Mouse (Mus musculus) thymus, adult 18-20 months (tissue): ENCODE data around the gene 1700102P08Rik.

Source experiments
- DNase-seq, 2 experiments: peaks; one replicate each; pipeline ENCODE4 v3.0.0; 2022; ENCODE audit warnings: mixed read lengths in 2 of 2

The 1700102P08Rik gene

DNA sequence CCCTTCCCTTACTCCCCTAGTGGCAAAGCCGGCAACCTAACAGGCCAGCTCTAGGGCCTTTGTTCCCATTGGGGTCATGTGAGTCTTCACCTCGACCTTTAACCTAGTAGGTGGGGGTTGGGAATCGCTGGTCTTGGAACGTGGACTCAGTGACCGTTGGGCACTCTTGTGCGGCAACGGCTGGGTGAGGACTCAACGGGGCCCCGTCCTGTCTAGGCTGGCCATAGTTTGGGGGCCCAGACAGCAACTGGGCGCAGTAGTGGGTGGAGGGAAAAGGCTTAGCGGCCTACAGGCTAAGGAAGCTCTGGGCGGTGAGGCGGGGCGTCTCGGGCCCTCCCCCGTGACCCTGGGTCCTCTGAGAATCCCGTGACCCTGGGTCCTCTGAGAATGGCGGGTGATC is at the start of gene 1700102P08Rik:
TSS of gene 1700102P08Rik (plus strand) at position 130 of the 400 bp plus-strand sequence.
- DNase-seq: no peak

DNA sequence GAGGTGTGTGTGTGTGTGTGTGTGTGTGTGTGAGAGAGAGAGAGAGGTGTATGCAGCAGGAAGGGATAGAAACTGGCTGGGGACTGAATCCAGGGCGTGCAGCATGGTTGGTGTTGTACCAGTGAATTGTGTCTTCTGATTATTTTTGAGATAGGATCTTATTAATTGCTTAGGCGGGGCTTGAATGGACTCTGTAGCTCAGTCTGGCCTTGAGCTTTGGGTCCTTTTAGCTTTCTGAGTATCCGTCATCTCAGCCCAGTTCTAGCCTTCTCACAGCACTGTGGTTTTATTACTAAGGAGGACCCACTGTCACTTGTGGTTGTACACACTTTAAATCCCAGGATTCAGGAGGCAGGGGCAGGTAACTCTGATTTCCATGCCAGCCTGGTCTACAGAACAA is 49.3 kb upstream of the 1700102P08Rik start:
- DNase-seq: no peak

DNA sequence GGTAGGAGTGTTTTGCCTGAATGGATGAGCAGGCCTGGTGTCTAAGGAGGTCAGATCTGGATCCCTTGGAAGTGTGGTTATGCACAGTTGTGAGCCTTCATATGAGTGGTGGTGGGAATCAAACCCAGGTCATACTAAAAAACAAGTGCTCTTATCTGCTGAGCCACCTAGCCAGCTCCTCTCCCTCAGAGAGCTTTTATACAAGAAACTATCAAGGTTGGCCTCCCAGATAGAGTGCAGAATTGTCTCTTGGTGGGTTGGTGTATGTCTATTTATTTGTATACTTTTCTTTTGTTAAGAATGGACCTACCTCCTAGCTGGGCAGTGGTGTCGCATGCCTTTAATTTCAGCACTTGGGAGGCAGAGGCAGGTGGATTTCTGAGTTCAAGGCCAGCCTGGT is 48.8 kb upstream of the 1700102P08Rik start:
- no peak for DNase-seq

DNA sequence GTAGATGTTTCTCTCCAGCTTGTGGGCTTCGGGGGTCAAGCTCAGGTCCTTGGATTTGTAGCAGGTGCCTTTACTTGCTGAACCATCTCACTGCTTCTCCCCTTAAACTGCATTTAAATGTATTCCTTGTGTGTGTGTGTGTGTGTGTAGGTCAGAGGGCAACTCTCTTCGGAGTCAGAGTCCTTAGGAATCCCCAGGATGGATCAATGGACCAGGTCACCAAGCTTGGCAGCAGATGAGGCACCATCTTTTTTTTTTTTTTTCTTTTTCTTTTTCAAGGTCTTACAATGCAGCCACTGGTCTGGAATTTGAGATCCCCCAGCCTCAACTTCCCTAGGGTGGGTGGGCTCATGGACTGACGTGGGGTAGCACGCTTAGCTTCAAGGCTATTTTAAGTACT is 48.1 kb upstream of the 1700102P08Rik start:
- no peak for DNase-seq

DNA sequence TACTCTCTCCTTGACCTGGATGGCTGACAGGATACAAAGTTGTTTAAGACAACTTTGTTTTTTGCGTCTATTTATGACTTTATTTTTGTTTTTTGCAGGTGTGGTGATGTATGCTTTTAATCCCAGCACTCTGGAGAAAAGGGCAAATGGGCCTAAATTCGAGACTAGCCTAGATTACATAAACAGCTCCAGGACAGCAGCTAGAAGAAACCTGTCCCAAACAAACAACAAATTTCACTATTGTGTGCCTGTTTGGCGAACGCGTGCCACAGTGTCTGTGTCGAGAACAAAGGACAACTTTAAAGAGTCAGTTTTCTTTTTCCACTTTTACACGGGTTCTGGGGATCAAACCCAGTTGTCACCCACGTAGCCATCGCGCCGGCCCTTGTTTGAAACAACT is 45.6 kb upstream of the 1700102P08Rik start:
- DNase-seq: no peak

DNA sequence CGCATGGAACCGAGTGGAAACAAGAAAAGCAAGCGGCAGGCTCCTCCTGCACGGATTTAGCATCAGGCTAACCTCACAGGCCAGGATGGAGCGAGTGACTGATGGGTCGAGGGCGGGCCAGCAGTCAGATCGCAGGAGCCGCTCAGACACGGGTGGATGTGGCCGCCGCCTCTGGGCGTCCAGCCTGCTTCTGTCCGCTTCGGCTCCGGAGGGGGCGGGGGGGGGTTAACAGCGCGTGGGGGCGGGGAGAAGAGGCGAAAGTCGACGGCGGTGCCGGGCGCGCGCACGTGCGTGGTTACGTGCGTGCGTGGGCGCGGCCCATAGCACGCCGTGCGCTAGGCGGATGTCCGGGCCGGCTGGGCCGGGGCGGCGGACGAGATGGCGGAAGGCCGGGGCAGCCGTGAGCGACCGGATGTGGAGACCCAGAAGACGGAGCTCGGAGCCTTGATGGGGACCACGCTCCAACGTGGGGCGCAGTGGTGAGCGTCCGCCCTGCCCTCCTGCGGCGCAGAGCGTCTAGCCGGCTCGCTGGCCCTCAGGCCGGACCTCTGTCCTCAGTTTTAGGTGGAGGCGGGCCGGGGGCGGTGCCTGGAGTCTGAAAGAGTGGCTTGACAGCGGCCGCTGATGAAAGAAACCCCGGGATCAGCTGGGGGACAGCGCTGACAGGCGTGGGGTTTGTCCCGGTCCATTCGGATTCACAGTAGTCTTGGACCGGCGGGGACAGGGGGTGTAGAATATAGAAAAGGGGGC is 44.9 kb upstream of the 1700102P08Rik start, which contains the start of gene Usp4:
TSS of gene Usp4 (plus strand) at position 314 of the 750 bp plus-strand sequence.
- DNase-seq: peak; percentile 72 to 79

DNA sequence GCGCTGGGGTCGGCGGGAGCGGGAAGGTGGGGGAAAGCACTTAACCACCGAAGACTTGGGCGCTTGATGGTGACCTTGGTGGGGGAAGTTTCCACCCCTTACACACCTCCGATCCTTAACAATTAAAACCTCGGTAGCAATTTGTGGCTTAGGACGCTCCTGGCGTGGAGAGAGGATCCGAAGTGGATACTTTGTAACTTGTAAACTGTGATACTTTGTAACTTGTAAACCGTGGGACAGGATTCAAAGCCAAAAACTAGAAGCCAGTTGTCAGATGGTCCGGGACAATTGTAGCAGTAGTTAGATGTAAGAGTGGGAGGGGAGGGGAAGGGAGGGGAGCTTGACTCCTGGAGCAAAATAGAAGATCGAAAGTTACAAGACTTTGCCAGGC is 44.3 kb upstream of the 1700102P08Rik start:
- no peak for DNase-seq

DNA sequence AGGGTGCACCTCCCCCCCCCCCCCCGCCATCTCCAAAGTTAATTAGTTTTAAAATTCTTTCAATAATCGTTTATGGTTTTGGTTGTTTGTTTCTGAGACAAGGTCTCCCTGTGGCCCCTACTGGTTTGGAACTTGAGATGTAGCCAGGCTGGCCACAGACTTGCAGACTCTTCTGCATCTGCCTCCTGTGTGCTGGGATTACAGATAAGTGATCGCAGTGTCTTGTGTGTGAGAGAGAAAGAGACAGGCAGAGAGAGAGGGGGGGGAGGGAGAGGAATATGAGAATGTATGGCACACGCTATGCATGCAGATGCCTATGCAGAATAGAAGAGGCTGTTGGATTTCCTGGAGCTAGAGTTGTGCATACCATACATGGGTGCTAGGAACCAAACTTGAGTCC is 42.9 kb upstream of the 1700102P08Rik start:
- DNase-seq: no peak

DNA sequence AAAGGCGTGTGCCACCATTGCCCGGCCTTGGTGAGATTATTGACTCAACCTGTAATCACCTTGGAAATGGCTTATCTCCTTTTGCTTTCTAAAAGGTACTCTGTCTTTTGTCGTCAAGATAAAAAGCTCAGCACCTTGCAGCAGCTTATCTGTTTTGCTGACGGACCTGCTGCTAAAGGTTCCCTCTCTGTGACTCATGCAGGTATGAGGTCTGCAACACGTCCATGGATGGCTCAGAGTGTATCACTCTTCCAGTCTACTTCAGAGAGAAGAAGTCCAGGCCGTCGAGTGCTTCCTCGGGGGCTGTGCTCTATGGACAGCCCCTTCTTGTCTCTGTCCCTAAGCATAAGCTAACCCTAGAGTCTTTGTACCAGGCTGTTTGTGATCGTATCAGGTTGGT is 14.4 kb upstream of the 1700102P08Rik start:
- DNase-seq: no peak

DNA sequence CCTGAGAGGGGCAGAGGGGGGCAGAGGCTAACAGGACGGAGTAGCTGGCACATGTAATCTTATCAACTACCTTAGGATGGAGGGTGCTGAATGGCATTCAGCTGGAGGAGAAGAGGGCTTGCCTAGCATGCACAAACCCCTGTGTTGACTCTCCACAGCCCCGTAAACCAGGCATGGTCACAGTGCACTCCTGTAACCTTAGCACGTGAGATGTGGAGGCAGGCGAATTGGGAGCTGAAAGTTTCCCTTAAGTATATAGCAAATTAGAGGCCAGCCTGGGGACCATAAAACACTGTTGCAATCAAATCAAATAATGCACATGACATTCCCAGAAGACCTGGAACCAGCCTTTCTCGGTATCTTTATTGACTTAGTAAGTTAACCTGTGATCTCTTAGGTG is 13.9 kb upstream of the 1700102P08Rik start:
- no peak for DNase-seq

DNA sequence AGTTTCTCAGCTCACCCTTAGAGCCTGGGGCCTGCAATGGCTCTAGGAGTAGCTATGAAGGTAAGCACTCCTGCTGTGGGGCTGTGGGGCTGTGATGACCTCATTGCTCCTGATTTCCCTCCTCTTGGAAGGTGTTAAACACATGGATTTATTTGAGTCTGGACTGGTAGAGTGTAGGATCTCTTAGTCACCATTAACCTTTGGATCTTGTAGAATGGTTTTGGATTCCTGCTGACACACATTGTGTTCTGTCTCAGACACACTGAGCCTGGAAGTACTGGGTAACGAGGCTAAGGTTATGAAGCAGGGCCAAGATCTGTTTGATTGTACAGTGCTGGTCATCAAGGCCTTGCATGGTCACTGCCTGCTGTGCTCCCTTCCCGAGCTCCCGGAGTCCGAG is 13.3 kb upstream of the 1700102P08Rik start:
- DNase-seq: no peak

DNA sequence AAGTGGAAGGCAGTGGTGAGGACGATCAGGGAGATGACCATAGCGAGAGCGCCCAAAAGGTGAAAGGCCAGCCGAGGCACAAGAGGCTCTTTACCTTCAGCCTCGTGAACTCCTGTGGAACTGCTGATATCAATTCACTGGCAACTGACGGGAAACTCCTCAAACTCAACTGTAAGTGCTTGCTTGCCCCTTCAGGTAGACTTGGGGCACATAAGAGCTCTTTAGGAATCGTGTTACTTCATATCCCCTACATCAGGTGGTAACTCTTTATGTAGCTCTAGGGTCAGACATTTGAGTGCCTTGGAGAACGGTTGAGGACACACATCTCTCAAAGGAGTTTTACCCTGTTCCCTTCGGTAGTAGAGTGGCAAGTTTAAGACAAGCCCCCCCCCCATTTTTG is 11.2 kb upstream of the 1700102P08Rik start:
- DNase-seq: no peak

DNA sequence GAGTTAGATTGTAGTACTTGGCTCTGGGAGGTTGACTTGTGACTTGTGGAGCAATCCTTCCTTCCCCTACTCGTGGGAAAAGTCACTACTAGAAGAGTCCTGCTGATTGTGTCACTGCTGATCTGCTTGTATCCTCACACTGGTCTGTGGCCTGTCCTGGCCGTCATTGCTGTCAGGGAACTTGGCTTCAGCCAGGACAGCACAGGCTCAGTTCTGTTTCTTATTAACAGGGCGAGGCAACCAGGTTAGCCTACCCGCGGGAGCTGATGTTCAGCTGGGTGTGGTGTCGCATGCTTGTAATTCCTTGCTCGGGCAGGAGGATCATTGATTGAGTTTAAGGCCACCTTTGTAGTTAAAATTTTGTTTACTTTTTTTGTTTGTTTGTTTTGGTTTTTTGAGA is 7.6 kb upstream of the 1700102P08Rik start:
- no peak for DNase-seq

DNA sequence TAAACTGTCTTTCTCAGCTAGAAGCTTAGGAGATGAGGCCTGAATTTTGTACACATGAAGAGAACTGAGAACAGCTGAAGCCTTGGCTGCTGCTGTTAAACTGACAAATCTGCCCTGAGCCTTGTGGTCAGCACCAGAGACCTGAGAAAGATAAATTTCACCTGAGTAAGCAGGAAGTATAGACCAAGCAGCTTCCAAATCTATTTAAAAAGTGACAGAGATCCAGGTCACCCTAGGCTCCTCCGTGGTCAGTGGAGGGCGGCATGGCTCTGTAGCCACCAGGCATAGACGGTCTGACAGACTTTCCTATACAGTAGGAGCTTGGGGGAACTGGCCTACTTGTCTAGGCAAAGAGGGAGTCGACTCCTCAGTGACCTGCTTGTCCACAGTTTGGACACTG is 5.8 kb upstream of the 1700102P08Rik start:
- DNase-seq: no peak

DNA sequence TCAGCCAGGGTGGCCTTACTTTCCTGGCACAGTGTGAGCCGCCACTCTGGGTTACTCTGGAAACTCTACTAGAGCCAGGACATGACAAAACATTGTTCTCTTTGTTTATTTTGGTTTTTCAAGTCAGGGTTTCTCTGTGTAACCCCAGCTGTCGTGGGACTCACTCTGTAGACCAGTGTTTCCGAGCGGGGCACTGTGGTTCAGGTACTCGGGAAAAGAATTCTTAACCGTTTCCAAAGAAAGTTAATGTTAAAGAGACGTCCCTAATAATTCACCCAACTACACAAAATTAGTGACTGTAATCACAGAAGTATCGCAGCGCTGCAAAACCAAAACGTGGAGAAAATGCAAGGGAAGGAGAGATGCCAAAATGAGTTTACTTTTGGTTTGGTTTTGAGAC is 4.0 kb upstream of the 1700102P08Rik start:
- no peak for DNase-seq

DNA sequence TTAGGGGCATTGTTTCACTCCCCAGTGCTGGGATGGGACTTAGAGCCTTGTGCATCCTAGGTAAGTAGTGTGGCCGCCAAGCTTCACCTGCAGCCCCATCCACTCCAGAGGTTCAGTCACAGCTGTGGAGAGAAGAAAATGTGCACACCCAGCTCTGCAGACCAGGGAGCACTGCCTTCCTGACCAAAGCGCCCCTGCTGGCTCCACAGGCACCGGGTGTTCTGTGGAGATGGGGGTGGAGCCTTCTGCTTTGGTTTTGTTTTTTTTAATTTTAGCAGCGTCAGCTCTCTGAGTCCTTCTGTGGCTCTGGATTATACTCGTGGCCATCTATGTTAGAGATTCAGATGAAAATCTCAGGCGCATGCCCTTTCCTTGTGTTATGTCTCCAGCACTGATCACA is 3.4 kb upstream of the 1700102P08Rik start:
- DNase-seq: no peak

DNA sequence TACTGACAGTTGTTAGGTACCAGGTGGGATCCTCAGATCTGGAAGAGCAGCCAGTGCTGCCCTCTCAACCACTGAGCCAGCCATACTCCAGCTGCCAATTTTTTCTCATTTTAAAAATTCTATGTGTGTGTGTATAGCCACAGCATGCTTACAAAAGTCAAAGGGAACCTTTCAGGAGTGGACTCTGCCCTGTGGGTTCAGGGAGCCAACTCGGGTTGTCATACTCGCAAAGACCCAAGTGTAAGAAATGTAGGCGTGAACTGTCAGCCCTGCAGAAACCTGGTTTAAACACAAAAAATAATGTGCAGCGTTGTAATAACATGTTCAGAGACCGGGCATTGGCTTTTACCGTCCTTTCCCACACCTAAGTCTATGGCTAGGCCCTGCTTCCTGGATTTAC is 1.6 kb downstream of the 1700102P08Rik start:
- no peak for DNase-seq

DNA sequence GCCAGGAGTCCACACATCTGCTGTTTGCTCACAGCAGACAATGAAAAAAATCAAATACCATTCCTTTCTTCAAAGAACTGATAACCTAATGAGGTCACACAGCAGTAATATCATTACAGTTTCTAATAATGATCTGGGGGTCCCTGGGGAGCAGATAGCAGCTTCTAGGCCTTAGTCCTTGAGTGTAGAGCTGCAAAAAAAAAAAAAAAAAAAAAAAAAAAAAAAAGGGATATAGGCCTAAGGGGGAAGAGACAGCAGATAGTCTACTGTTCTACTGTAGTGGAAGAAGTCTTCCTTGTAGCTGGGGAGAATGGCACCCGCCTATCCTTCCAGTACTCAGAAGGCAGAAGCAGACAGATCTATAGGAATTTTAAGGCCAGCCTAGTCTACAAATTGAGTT is 2.8 kb downstream of the 1700102P08Rik start:
- no peak for DNase-seq

DNA sequence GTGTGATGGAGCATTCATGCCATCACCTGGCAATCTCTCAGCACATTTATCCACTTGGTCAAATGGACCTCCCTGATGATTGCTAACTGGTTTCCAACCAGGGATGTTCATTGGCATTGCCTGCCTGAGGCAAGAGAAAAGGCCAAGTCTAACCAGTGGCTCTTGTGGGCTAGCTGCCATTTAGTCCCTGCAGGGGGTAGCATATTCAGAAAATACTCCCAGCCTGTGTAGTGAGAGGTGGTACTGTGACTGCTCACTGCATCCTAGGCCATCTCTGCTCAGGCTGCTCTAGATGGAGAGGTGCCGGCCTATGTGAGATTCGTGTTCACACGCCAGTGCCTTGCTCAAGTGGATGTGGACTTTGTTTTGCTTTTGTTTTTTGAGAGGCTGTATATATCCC is 5.7 kb downstream of the 1700102P08Rik start:
- DNase-seq: no peak

DNA sequence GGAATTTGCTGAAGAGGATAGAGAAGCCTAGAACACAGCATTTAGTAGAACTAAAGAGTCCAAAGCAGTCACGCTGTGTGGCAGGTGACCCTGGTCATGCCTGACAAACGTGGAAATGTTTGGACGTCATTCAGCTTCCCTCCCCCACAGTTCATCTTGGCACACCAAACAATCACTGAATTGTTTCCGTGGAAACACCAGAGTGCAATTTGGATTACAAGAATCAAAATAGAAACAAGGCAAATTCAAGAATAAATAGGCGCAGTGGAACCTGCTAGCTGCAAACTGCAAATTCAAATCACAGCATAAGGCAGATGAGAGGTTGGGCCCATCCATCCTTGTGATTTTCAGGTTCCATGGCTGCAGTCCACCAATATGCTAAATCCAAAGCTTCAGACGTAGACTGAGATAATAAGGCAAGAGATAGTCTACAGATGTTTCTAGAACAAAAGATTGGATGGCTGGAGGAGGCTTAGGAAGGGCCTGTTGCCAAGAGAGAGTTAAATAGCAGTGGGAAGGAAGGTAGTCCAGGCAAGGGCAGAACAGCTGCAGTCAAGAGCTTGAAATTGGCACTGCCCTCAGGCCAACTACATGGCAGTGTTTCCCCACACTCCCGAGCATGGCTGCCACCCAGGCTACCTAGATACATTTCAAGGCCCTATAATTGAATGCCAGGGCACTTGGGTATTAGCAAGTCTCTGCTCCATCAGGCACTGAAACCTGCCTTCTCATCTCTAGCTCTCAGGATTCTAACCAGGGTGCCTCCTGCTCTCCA is 8.8 kb downstream of the 1700102P08Rik start:
- DNase-seq: no peak

DNA sequence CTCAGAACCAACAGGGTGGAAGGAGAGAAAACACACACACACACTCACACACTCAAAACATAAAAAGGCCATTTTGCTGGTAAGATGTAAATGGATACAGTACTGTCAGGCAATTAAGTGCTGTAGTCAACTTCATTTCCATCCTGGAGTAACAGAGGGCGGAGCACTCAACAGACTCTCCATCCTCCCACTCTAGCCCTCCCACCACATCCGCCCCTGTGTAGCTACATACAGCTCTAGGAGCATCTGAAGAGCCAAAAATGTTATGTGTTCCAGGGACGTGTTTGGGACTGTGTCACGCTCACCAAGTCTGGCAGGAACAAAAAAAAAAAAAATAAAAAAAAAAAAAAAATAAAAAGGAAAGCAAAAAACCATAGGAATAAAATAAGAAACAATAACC is 10.5 kb downstream of the 1700102P08Rik start:
- no peak for DNase-seq

DNA sequence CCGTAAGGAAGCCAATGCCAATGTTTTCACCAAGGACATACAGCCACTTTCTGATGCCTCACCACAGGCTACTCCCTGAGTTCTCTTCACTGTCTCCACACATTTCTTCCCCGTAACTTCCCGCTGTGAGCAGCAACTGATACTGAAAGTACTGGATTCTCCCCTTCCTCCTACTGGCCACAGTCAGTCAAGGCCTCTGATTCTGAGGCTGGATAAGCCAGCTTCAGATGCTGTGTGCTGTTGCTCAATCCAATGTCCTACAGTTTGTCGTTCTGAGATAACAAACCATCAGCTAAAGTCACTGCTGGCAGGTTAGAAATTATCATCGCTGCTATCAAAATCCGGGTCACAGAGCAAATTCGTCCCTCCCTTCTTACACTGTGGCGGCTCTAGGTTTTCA is 11.8 kb downstream of the 1700102P08Rik start:
- no peak for DNase-seq

DNA sequence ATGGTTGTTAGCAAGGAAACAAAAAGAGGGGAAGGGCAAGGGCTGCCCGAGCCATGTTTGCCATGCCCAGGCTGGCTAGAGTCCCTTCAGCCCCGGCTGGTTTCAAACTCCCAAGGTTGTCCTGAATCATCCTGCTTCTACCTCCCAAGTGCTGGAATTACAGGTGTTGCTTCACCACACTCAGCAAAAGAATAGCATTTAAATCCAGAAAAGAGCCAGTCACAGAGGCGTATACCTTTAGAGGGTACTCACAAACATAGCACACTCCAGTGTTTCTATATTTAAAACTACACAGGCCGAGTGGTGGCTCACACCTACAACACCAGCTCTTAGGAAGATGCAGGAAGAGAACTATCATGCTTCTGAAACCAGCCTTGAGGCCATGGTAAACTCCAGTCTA is 16.9 kb downstream of the 1700102P08Rik start:
- DNase-seq: no peak

DNA sequence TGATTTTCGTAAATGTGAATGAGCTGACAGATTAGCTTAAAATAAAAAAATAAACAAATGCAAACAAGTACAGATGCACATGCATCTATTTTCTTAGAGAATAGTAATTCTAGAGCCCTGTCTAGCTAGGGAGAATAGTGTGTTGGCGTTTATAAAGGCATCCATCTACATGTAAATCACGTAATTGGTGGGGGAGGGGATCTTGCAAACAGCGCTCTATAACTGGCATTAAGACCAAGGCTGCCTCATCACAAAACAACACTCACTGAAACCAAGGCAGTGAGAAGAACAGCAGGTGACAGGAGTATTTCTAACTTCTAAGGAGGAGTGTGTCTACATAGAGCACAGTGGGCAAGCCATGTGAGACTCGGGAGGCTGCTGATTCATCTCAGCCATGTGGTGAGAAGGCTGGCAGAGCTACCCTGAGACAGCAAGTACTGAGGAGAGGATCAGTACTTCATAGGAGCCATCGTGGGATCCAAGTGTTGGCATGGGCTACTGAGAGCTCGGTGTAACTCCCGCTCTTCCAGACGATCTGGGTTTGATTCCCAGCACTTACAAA is 18.9 kb downstream of the 1700102P08Rik start:
- DNase-seq: no peak
